17 mouse cellular contexts compared by ENCODE assay signal in genomic region chr10:83758732-83759131, GRCm38 (mm10).
"Had no signal": no experiment of that assay in that cellular context is flagged by ENCODE, and none has a peak within 500 bp of the region (broad histone marks: within the 10 kb centered on the region; RNA-seq: fewer than 3 reads in every experiment).

No protein-coding gene starts in this region.

- H3K36me3 ChIP-seq: limb, embryonic 15.5 days; liver, embryonic 12.5 days; liver, embryonic 15.5 days; lung, embryonic 15.5 days had no signal

- ATAC-seq: intestine, postnatal 0 days; liver, embryonic 12.5 days had no signal

- H3K9ac ChIP-seq: limb, embryonic 12.5 days; limb, embryonic 15.5 days; liver, embryonic 12.5 days; liver, embryonic 15.5 days; lung, embryonic 15.5 days had no signal

- H3K27ac ChIP-seq: kidney, postnatal 0 days; limb, embryonic 12.5 days; limb, embryonic 15.5 days; liver, embryonic 12.5 days; liver, embryonic 15.5 days; lung, embryonic 15.5 days had no signal

- DNase-seq: kidney, adult 2 months; left cerebral cortex, postnatal 4 days; lung, adult 18-20 months; lung, postnatal 10 days; lung, postnatal 4 days; midbrain, embryonic 14.5 days; thymus, adult 2 months; thymus, postnatal 14 days; thymus, postnatal 4 days had no signal

- H3K4me2 ChIP-seq: limb, embryonic 12.5 days; limb, embryonic 15.5 days; liver, embryonic 12.5 days; liver, embryonic 15.5 days; lung, embryonic 15.5 days; midbrain, embryonic 11.5 days had no signal

- H3K27me3 ChIP-seq: limb, embryonic 12.5 days; limb, embryonic 15.5 days; liver, embryonic 12.5 days; liver, embryonic 15.5 days; lung, embryonic 15.5 days had no signal

- H3K4me1 ChIP-seq: liver, embryonic 12.5 days; liver, embryonic 15.5 days had no signal

- H3K4me3 ChIP-seq: limb, embryonic 12.5 days; limb, embryonic 15.5 days; liver, embryonic 12.5 days; liver, embryonic 15.5 days; lung, embryonic 15.5 days had no signal

- H3K9me3 ChIP-seq: limb, embryonic 12.5 days; limb, embryonic 15.5 days; liver, embryonic 12.5 days; liver, embryonic 15.5 days; lung, embryonic 15.5 days had no signal
